Mouse (Mus musculus) kidney, postnatal 10 days (tissue): ENCODE measurements around the gene Slc38a4.
A peak's percentile ranks its signal among the peaks of the same experiment; 100 is the strongest.

Experiments
- DNase-seq: peaks from one replicate; pipeline ENCODE4 v3.0.0; 2021; ENCODE audit warnings: mixed read lengths

Gene Slc38a4

DNA sequence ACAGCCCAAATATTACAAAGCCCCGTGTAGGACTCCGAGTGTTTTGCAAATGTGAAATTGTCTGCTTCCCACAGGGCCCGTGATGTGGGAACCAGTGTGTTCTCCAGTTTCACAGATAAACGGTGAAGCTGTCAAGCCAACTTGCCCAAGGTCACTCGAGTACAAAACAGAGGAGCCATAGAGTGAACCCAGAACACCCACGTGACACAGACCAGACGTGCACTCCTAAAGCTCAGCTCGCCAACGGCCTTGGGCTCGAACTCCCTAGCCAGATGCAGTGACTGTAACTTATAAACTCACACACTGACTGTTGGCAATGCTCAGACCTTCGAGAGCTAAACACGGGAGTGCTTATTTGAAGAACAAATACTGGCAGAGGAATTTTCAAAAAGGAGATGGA is 5.3 kb downstream of the Slc38a4 start:
- DNase-seq = no peak

DNA sequence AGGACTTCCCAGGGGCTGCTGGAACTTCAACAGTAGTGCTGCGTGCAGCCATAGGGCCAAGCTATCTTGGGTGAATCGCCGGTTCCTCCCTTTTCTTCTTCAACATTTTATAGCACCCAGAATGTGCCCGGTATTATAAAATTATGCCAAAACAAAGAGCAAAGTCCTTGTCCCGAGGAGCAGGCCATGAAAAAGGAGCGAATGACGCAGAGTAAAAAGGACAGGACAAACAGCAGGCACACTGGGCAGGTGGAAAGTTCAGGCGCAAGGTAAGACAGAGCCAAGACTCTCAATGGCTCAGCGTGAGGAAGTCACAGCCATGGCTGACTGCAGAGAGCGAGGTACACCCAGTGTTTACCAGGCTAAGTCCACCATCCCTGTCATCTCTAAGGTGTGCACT is 5.7 kb downstream of the Slc38a4 start:
- DNase-seq = no peak

DNA sequence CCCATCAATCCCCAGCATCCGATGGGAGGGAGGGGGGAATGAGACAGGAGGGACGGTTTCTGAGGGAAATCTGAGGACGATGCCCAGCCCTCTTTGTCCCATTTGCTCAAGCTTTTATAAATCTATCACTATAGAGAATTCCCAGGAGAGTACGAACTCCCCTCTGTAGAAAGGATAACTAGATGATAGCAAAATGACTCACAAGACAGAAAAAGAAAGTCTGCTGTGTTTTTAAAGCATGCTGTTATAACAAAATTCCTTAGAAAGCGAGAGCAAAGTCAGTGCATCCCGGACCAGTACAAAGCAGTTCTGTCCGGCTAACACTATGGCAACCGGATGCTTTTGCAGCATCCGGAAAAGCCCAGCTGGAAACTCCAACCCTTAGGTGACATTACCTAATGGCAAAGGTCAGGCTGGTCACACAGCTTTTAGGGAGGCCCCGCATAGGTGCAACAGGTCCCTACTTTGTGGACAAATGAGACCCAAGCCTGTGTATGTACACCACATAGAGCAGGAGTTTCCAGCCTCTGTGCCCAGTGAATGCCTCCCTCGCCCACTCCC is 6.4 kb downstream of the Slc38a4 start:
- peak; percentile 24 for DNase-seq

DNA sequence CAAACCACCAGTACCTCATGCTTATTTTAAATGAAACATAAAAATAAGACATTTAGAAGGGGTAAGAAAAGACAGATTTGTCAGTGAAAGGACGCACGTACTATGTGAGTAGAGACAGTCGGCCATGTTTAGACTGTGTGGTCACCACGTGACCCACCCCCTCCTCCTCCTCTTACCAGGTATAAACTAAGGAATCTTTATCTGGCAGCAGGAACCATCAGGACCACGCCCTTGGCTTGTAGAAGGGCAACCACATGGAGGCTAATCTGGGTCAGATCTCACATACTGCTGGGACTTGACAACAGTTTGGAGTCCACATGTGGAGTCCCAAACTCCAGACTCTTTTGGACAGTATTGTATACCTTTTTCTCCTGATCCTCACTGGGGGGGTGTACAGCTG is 7.5 kb downstream of the Slc38a4 start:
- no peak for DNase-seq

DNA sequence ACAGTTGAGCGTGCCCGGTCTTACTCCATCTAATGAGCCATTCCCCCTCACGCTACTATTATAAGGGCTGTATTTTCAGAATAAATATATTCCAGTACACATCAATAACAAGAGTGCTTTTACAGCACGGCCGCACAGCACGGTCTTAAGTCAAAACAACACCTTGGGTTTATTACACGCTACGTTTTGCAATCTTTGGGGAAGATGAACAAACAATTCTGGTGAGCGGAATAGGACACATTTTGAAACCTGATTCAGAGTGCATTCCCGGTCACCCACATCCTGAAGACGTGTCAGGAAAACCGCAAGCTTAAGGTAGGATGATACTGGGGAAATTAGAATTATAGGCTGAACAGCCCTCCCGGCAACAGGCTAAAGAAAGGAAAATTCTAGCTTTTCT is 11.8 kb downstream of the Slc38a4 start:
- DNase-seq = no peak

DNA sequence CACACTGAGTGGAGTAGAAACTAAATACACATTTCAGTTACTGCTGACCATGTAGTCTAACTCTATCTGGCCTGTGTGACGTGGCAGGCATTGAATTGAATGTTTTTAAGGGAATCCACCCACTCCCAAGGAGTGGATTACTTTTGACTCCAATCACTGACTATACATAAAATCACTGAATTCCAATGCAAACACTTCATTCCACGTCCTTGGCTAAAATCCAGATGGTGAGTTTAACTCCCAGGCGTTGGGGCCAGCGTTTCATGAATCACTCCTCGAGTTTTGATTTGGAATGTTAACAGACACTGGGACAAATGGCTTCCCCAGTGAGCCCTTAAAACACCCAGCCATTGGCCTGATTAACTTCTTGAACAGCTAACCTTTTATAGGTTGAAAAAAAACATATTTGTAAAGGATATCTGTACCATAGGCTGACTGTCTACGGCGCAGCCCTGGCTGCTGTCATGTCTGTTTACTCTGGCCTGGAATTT is 13.7 kb downstream of the Slc38a4 start:
- no peak for DNase-seq

DNA sequence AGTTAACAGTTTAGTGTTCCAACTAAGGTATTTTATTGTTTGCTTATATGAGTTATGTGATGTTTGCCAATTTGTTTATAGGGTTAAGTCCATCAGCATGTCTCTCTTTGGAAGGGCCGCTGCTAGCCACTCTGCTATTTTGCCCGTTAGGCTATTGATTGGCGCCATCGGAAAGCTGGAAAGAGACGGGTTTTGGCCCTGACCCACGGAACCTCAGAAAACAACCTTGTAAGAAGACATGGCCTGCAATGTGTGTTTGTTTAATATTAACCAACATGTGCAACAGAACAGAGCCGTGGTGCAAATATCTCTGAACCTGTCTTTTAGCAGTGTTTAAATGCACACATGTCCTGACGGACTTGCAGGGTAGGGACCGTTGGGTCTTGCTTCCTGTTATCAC is 14.6 kb downstream of the Slc38a4 start:
- no peak for DNase-seq

DNA sequence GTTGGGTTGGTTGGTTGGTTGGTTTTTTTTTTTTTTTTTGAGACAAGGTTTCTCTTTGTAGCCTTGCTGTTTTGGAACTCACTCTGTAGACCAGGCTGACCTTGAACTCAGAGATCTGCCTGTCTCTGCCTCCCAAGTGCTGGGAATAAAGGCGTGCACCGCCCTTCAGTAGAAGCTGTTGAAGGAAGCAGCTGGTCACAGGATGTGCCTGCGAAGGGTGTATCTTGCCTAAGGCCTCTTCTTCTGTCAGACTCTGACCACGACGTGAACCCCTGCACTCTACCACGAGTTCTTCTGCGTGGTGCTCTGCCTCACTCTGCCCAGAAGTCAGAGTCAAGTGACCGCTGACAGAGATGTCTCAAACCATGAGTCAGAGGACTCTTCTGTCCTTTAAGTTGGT is 18.0 kb downstream of the Slc38a4 start:
- no peak for DNase-seq

DNA sequence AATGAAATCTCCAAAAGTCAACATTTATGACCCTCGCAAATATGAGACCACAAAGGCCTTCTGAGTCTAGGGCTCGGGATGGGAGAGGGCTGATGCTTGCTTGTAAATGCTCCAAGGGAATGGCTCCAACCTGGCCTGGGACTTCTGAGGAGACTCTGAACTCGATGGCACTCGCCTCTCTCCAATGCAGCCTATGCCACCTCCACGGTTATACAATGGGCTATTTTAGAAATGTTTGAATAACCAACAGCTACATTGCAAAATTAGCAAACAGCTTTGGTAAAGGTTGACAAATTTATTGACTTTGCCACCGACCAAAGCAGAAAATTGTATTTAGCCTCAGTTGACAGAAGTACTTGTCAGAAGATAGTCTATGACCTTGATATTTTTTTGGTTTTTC is 19.9 kb downstream of the Slc38a4 start:
- DNase-seq = no peak

DNA sequence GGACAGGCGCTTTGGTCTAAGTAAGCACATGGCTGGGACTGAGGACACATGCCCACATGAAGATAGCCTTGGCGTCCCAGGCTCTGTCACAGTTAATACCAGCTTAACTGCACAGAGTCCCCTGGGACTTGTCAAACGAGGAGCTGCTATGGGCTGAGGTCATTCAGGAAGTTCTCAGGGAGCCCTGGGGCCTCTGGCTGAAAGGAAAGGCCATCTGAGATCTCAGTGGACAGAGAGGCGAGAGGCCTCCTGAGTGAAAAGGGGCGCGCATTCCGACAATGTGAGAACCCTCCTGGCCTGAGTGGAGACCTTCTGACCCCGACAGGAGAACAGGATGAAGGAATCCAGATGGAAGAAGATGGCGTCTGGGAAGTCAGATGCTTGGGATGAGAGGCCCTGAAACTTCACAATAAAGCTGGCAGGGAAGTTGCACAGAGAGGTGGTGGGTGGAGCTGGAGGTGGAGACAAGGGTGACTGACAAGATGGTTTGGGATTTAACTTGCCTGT is 22.2 kb downstream of the Slc38a4 start:
- DNase-seq = no peak

DNA sequence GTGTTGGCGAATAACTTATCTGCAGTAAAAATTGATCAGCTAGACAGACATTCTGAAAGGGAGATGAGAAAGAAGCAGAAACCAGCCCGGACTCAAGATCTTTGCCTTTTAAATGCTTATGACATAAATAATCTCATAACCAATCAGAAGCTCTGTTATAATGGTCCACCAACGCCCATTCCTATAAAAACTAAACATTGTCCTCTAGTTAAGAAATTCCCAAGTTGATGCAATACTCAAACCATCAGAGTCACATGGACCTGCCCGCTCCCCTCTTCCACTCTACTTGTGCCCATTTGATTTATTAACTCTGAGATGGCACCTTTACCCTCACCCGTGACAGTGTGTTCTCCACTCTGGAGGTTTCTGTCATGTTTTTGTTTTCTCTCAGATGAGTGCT is 23.9 kb downstream of the Slc38a4 start:
- no peak for DNase-seq

DNA sequence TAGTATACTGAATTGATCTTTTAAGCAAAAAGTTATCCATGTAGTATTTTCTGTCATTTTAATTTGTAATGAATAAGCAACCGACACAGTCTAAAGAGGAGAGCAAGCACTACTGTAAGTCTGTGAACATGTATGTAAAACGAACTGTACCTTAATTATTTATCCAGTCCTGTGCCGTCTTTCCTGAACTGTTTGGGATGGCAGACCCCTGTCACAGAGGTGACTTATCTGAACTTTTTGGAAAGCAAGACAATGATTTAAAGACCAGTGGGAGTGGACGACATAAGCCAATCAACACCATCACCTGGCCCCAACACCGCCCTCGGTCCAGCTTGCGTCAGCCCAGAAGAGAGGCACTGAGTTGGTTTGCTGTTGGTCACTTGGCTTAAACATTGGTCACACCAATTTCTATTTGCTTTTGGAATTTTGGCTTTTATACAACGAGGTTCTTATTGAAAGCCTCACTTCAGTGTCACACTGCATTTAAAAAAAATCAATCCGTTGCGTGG is 24.7 kb downstream of the Slc38a4 start:
- no peak for DNase-seq

DNA sequence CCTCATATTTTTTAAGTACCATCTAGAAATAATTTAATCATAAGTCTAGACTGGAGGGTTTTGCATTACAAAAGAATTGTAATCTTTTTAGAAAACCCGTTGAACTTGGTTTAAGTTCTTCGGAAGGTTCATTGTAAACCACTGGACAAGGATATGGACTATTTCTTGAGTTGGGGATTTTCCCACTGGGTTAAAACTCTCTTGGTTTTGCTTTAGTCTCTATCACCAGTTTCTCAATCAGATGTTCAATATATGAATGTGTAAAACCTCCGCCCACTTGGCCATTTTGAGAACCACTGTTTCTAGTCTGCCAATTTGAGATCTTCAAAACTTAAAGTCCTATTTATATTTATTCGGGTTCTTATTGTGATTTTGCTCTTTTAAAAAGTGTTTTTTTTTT is 25.6 kb downstream of the Slc38a4 start:
- DNase-seq = no peak

DNA sequence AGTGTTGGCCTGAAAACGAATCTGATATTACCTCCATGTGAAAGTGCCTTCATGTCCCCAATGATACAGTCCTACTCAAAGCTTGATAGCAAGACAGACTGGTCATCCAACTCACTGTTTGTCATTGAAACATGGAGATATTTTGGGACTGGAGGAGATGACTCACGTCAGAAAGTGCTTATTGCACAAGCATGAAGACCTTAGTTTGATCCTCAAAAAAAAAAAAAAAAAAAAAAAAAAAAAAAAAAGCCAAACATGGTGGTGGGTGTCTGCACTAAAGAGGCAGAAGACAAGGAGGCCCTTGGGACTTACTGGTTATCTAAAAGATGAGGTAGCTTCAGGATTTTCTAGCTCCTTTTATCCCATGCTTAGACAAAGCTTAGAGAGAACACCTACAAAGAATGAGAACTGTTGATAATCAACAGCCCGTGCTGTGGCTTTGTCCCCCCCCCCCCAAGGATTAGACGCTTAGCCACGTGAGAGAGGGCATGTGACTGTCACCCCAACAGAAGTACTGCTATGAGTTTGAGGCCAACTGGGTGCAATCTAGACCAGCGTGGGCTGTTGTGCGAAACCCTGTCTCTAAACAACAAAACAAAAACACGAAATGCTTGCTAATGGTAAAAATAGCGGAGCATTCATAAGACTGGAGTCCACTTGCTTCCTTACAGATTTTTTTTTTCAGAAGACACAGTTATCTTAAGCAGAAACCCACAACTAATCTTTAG is 26.5 kb downstream of the Slc38a4 start:
- DNase-seq = no peak

DNA sequence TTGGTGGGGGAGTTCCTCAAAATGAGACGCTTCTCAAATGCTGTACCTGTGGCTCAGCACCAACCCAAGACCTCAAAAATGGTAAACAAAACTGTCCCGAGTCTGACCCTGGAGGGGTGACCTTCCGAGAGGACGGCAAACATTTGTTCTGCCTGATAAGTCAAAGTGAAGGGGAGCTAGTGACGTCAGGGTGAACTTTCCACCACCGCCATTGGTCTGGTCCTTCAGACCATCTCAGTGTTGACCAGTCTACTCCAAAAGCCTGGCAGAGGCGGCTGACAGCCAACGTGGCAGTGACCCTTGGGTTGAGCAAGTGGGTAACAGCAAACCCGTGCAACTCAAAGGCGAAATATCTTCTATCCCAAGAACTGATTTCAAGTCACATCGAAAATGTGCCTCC is 27.1 kb downstream of the Slc38a4 start:
- DNase-seq = no peak

DNA sequence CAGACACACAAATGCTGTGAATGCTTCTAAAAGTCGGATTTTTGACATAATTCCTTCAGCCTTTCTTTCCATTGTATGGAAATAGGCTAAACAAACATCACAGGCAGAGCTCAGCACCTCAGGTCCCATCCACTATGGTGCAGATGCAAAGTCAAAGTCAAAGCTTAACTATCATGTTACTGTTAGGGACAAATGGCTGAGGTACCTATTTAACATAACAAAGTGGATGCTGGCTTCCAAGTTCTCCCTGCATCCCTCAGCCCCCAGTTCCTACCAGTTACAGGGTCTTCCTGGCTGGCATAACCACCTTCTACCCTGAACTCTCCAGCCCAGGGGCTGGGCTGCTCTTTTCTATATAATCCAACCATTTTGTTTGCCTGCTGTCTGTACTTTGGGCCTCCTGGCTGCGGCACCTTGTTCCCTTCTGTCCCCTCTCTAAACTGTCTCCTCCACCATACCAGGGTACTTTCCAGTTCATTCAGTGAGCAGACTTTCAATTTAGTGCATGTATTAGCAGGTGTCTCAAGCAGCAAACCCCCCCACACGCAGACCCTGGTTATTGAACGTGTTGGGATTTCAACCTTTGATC is 27.6 kb downstream of the Slc38a4 start:
- DNase-seq = no peak

DNA sequence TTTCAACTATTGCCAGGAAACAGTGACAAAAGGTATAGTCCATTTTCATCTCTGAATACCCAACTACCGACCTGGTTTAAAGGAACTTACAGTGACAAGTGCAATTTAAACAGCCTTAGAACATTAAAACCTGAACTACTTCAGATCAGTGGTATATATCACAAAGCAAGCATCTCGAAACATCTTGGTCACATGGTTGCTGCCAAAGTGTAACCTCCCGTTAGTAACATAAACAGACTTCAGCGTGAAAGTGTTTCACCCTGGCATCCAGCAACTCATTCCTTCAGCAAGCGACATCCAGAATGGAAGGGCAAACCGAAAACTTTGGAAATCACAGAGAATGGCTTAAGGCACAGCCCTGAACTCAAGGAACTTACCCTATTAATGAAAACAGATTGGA is 29.1 kb downstream of the Slc38a4 start:
- DNase-seq = no peak

DNA sequence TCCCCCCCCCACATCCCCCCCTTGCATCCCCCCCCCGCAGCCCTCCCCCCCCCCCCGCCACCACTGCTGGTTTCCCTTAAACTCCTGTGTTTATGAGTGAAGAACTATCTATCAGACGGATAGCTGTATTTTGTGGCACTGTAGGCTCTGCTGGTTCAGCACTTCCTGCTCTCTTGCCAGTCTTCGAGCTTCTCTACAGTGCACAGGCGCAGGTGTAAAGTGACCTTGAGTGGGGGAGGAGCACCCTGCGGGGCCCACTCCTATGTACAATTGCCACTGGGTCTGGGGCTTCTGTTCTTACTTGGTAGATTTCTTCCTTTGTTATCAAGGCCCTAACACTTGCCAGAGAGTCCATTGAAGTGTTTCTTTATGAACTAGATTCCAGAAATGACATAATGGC is 33.0 kb downstream of the Slc38a4 start:
- no peak for DNase-seq

DNA sequence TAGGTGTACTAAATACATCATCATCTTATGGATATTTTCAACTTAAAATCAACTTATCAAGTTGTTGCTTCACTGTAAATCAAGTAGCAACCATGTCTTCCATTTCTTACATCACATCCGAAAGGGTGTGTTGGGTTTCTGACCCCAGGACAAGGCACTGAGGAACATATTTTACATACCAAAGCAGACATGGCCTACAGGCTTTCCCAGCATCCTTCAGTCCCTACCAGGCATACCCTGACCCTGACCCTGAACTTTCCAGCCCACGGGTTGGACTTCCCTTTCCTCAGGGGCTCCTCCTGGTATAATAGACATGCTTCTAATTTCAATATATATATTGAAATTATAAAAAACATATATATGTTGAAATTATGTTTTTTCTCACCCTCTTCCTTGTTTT is 33.5 kb downstream of the Slc38a4 start:
- no peak for DNase-seq

DNA sequence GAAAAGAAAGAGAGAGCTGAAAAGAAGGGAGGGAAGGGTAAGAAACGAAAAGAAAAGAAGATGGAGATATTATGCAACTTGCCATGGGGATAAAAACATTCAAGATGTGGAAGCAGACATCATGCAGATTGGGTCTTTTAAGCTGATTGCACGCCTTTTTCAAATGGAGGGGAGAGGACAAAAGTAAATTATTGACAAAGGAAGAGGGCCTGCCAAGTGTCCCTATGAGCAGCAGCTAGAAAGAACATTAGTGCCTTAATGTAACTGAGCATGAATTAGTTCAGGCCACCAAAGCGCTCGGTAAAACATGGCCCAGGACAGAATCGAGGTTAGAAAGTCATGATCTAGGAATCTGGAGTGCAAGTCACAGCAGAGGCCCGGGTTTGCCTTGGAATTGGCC is 35.5 kb downstream of the Slc38a4 start:
- DNase-seq = no peak

DNA sequence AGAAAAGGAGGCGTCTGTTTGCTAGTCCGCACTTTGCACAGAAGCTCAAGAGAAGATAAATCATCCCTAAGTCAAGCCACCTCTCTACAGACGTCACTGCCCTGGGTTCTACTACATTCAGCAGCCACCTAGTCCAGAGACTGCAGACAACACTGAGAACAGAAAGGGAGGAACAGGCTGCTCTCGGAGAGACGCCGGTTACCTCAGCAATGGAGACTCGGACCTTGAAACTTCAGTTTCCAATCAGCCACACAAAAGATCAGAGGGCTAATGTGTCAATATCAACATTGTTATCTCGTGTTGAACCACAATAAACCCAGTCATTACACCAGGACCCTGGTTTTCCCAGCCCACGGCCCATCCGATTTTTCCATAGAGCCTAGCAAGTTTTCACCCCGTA is 36.4 kb downstream of the Slc38a4 start:
- DNase-seq = no peak

DNA sequence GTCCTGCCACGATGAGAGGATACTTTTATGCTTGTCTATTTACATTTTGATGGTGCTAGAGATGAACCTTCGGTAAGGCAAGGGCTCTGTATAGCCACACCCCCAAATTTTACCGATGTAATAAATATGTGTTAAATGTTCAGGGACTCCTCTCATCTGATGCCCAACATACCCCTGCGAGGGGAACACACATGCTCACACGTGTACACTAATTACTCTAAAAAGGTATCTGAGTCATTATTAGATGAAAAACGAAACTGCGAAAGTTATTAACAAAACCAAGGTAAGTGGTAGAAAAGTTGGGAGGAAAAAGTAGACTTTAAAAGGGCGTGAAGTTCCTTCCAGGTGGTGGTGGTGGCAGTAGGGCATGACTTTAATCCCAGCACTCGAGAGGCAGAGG is 38.6 kb downstream of the Slc38a4 start:
- no peak for DNase-seq

DNA sequence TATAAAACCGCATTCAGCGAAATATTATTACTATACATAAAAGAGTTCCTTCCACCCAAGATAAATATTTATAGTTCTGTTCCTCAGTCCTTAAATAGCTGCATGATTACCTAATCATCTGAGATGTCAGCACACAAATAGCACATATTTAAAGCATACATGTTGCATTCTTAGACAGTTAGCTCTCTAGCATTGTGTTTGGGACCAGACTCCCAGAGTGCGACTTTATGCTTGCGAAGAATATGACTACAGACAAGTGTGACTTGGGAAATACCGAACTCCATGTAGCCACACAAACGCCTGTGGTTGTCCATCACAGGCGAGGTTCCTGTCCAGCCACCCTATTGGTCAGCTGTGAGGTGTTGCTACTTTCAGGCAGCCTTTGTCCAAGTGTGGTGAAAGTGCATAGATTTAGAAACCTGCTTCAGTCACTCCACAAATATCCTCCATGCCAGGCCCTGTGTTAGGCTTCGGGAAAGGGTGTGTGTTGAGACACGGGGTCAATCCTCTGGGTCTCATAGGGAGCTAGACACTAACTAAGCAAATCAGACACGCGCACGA is 40.6 kb downstream of the Slc38a4 start:
- DNase-seq = no peak
